Mouse (Mus musculus) intestine, postnatal 0 days (tissue): Measurements from ENCODE around the gene Gtsf2. TPM values are rescaled to one million over a fixed set of nuclear protein-coding genes. Genes with fewer than 3 reads are reported as not detected.
"Not testable (repeated sequence)": the region's sequence is repeated elsewhere in the genome, so short reads cannot be mapped to it uniquely, and the experiment has no call there.

ENCODE experiments used
- ATAC-seq: fragments of 200-750 bp; cut with Nextera tagmentation; 2 replicates; pipeline ENCODE4 v1.8.0; 2017; ENCODE audit warnings: mild to moderate bottlenecking, moderate TSS enrichment, moderate library complexity
- H3K27ac ChIP-seq: fragments of 300-500 bp; sonication (generic); 2 replicates; pipeline ENCODE4 v1.5.1; 2014; ENCODE audit warnings: mild to moderate bottlenecking, low read depth, low read length, moderate library complexity
- H3K27me3 ChIP-seq: fragments of 300-500 bp; sonication (generic); replicated peaks from 2 replicates; pipeline ENCODE4 v1.6.1; 2014; ENCODE audit warnings: low read length, mixed read lengths; ENCODE audit not compliant: control insufficient read depth, insufficient read depth
- H3K36me3 ChIP-seq: fragments of 300-500 bp; sonication (generic); 2 replicates; pipeline ENCODE4 v1.6.1; 2014; ENCODE audit warnings: mild to moderate bottlenecking, moderate library complexity; ENCODE audit not compliant: control insufficient read depth, insufficient read depth
- H3K4me1 ChIP-seq: fragments of 300-500 bp; sonication (generic); replicated peaks from 2 replicates; pipeline ENCODE4 v1.6.1; 2014; ENCODE audit warnings: antibody characterized with exemption, low read length, mixed read lengths; ENCODE audit not compliant: control insufficient read depth, insufficient read depth
- H3K4me2 ChIP-seq: fragments of 300-500 bp; sonication (generic); replicated peaks from 2 replicates; pipeline ENCODE4 v1.6.1; 2014; ENCODE audit warnings: low read depth, mild to moderate bottlenecking, moderate library complexity
- H3K4me3 ChIP-seq: fragments of 300-500 bp; sonication (generic); 2 replicates; pipeline ENCODE4 v1.5.1; 2014; ENCODE audit warnings: low read depth, low read length
- H3K9ac ChIP-seq: fragments of 300-500 bp; sonication (generic); 2 replicates; pipeline ENCODE4 v1.6.1; 2014; ENCODE audit warnings: mild to moderate bottlenecking, low read depth, low read length
- H3K9me3 ChIP-seq: fragments of 300-500 bp; sonication (generic); 2 replicates; pipeline ENCODE4 v1.6.1; 2016; ENCODE audit warnings: mixed run types; ENCODE audit not compliant: control insufficient read depth
- CTCF ChIP-seq: sonication (generic); IDR thresholded peaks from 2 replicates; pipeline ENCODE4 v1.5.1; 2016; ENCODE audit warnings: low read depth, mild to moderate bottlenecking, control low read depth, antibody characterized with exemption, moderate library complexity
- WGBS: fragments of 180-500 bp; shearing (Covaris S2); extraction: QIAGEN DNeasy Blood & Tissue Kit; methylation state at CpG from one replicate; pipeline ENCODE4 v1.1.7; 2014; 5-methylcytosine and 5-hydroxymethylcytosine counted together
- polyA plus RNA-seq: library from polyadenylated mRNA; unstranded; fragments of >200 nt; fragmentation: Nextera tagmentation; extraction: Ambion mirVana; gene quantifications from 2 replicates; pipeline ENCODE4 v1.2.1, GENCODE M21; 2015

Gtsf2 gene
- polyA plus RNA-seq, 1 experiment from 2014 or later = not detected

GRCm38 (mm10) chr15:103427017-103427416 is 21.3 kb downstream of the Gtsf2 start:
- Histone ChIP-seq H3K9ac (no peak overlapping the region), H3K4me3 (no peak overlapping the region), H3K27me3 (no peaks in the 10 kb centered on the region), H3K4me2 (no peak overlapping the region), H3K4me1 (no peaks in the 10 kb centered on the region), H3K9me3 (no peaks in the 10 kb centered on the region), H3K36me3 (no peaks in the 10 kb centered on the region), H3K27ac (no peak overlapping the region)
- ATAC-seq = no peak
- TF ChIP-seq CTCF = no peak
- WGBS = 22% methylated on average over 2 of the region's 2 CpGs

GRCm38 (mm10) chr15:103405586-103405985 is 42.7 kb downstream of the Gtsf2 start:
- ATAC-seq, H3K9ac ChIP-seq: not testable (repeated sequence)

GRCm38 (mm10) chr15:103401361-103401760 is 46.9 kb downstream of the Gtsf2 start:
- H3K36me3 ChIP-seq = no peaks in the 10 kb centered on the region
- no peak overlapping the region for H3K9ac ChIP-seq
- H3K9me3 ChIP-seq = no peaks in the 10 kb centered on the region
- no peaks in the 10 kb centered on the region for H3K27me3 ChIP-seq
- H3K4me2 ChIP-seq = no peak overlapping the region
- H3K4me3 ChIP-seq = no peak overlapping the region
- 93% methylated on average over 5 of the region's 5 CpGs for WGBS
- no peak for ATAC-seq
- H3K4me1 ChIP-seq = no peaks in the 10 kb centered on the region
- no peak overlapping the region for H3K27ac ChIP-seq
- TF ChIP-seq CTCF = no peak

More at GRCm38 (mm10) chr15:103405586-103405985, 42.7 kb downstream of the Gtsf2 start:
- not testable (repeated sequence) for H3K27me3 ChIP-seq, H3K4me3 ChIP-seq, H3K27ac ChIP-seq, H3K4me2 ChIP-seq, H3K4me1 ChIP-seq, H3K36me3 ChIP-seq, H3K9me3 ChIP-seq
- 80% methylated on average over 2 of the region's 3 CpGs for WGBS

GRCm38 (mm10) chr15:103393577-103393976 is 54.7 kb downstream of the Gtsf2 start:
- Histone ChIP-seq H3K27me3 (no peaks in the 10 kb centered on the region), H3K9me3 (no peaks in the 10 kb centered on the region), H3K4me3 (no peak overlapping the region), H3K36me3 (no peaks in the 10 kb centered on the region), H3K9ac (no peak overlapping the region), H3K27ac (no peak overlapping the region), H3K4me1 (no peaks in the 10 kb centered on the region), H3K4me2 (no peak overlapping the region)
- no peak for ATAC-seq
- no peak for TF ChIP-seq CTCF

Other genes with a start within 250 kb of the Gtsf2 start
- gene Cbx5, start 208.7 kb downstream of the Gtsf2 start, polyA plus RNA-seq = 24.0 TPM in 2 replicates
- 219 and 224 TPM in 2 replicates for gene Hnrnpa1, start 208.0 kb downstream of the Gtsf2 start, polyA plus RNA-seq
- 0.82 and 0.90 TPM in 2 replicates for gene Nfe2, start 190.1 kb downstream of the Gtsf2 start, polyA plus RNA-seq
- gene Copz1, start 175.8 kb downstream of the Gtsf2 start, polyA plus RNA-seq = 248 and 253 TPM in 2 replicates
- gene Gpr84, start 137.9 kb downstream of the Gtsf2 start, polyA plus RNA-seq = not detected in 2 replicates
- gene Zfp385a, start 108.4 kb downstream of the Gtsf2 start, polyA plus RNA-seq = 2.9 and 3.1 TPM in 2 replicates
- 25.0 and 25.8 TPM in 2 replicates for gene Itga5, start 81.7 kb downstream of the Gtsf2 start, polyA plus RNA-seq
- 0.23 TPM in 1 of 2 replicates, not detected in the other for gene Gtsf1, start 18.0 kb downstream of the Gtsf2 start, polyA plus RNA-seq
- 1.7 TPM in 2 replicates for gene Nckap1l, start 5.3 kb upstream of the Gtsf2 start, polyA plus RNA-seq
- gene Pde1b, start 54.6 kb upstream of the Gtsf2 start, polyA plus RNA-seq = 4.0 and 4.5 TPM in 2 replicates
- 6.1 and 7.8 TPM in 2 replicates for gene Ppp1r1a, start 89.5 kb upstream of the Gtsf2 start, polyA plus RNA-seq
- gene Glycam1, start 116.6 kb upstream of the Gtsf2 start, polyA plus RNA-seq = 1.1 and 3.8 TPM in 2 replicates